Mouse (Mus musculus) adrenal gland, postnatal 36 days (tissue): ENCODE measurements around the gene Ccdc152. TPM values are rescaled to one million over a fixed set of nuclear protein-coding genes. Genes with fewer than 3 reads are reported as not detected.
A peak's percentile ranks its signal among the peaks of the same experiment; 100 is the strongest.
"Not testable (repeated sequence)": the region's sequence is repeated elsewhere in the genome, so short reads cannot be mapped to it uniquely, and the experiment has no call there.

Source experiments
- DNase-seq, 2 experiments: peaks; one replicate each; pipeline ENCODE4 v3.0.0; 2021; ENCODE audit warnings: mixed read lengths in 1 of 2
- total RNA-seq, 2 experiments: library from RNA; stranded (reverse); gene quantifications; 2 replicates each; pipeline ENCODE4 v1.2.3; 2021

The Ccdc152 gene
- total RNA-seq, 2 experiments from 2014 or later = not detected

DNA sequence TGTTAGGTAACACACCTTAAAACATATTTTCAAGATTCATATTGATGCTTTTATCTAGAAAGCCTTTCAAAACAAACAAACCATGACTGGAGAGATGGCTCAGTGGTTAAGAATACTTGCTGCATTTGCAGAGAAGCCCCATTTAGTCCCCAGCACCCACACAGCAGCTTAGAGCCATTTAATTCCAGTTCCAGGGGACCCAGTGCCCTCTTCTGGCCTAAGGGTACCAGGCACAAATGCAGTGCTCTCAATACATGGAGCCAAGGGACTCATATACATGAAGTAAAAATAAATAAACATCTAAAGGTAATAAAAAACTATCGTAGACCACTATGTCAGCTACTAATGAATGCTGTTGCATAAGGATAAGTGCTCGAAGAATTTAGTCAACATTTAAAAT lies 25.9 kb downstream of the Ccdc152 start:
- peak in 1 of 2 experiments; percentile 21 for DNase-seq

DNA sequence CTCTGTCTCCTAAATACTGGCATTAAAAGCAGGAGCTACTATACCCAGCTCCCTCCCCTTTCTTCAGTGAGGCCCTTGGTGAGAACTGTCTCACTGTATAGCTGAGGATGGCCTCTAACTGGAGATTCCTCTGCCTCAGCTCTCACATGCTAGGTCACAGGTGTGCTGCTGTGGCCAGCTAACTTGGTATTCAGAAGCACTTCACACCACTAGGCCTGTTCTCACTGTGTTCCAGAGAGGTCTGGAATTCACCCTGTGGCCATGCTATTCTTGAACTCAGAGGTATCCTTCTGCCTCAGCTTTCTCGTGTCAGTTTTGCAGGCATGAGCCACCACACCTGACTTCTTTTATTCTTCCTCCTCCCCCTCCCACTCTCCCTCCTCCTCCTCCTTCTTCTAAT lies 30.1 kb downstream of the Ccdc152 start:
- no peak for DNase-seq

DNA sequence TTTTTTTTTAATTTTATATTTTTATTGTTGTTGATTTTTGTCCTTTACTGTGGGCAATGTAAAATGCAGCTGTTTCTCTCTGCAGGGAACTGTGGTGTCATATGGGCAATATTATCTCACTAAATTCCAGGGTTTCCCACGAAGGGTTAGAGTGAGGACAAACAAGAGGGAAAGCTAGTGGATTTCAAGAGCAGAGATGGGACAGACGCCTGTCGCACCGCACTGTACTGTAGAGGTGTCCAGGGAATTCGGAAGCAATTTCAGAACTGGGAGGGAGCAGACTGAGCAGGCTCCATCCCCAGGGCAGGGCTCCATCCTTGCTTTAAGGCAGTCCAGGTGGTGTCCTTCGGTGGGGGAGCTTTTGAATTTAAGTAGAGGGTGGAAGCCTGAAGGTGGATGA lies 32.1 kb downstream of the Ccdc152 start:
- DNase-seq = peak in 1 of 2 experiments; percentile 39

DNA sequence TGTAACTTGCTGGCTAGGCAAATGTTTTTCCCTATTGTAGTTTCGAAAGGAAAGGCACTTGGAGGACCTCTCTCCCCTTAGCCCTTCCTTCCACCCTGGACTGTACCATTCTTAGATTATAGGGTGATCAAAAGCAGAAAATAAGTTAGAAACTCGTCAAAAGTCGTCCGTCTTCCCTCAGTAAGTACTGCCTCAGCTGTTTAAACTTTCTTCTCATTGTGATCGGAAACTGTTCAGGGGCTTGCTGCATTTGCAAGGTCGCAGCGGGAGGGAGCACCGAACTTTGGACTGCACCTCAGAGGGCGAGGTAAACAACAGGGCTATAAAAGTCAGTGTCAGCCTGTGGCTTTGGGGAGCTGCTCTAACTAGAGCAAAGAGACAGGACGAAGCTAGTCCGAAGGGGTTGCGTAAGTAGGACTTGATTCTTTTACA lies 32.7 kb downstream of the Ccdc152 start:
- DNase-seq = peak; percentile 79

DNA sequence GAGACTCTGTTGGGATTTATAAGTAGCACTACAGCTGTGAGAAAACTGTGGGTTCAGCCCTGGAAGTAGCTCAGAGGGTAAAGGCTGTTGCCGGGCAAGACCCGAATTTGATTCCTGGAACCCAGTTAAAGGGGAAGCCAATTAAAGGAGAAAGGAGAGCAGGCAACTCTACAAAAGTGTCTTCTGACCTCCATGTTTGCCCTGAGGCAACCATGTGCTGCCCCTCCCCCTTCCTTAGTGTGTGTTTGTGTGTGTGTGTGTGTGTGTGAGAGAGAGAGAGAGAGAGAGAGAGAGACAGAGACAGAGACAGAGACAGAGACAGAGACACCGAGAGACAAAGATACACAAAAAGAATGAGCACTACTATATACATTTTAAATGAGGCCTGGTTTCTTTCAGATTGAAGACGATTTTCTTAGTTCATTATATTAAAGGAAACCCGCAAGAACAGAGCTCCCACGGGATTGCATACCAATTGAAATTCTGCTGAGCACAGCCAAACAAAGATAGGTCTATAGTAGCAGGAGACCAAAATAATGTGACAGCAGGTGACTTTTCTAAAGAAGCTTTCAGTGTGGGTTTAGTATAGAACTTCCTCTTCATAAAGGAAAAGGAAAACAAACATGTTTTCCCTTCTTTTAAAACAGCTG lies 33.2 kb downstream of the Ccdc152 start:
- DNase-seq = peak in 1 of 2 experiments; percentile 26

DNA sequence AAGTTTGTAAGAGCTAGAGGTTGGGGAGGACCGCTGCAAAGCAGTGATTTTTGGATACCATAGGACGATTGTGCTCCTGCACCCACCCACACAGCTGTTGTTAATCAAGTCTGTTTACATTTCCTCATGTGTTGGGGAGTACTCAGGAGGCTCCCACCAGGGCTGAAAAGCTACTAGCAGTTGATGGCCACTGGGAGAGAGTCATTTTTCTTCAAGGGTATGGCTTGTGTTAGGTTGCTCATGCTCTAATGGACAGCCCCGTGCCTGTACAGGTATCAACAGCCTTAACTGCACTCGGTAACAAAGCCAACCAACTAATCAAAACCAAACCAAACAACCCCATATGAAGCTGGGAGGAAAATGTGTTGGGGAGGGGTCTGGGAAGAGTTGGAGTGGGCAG lies 33.8 kb downstream of the Ccdc152 start:
- no peak for DNase-seq

DNA sequence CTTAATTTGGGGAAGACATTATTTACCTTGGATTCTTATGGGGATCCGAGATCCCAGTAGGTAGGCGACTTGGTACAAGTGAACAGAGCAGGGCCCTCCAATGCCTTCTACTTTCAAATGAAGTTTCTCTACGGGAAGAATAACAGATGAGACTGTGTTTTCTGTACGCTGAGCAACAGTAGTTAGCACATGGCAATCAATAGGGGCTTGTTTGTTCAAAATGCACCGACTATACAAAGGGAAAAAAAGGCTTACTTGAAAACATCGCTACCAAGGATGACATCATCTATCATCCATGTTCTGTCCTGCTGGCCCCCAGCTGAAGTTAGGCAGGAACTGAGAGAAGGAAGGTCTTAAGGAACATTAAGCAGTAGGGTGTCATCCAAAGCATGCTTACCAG lies 35.1 kb downstream of the Ccdc152 start, which contains the start of gene Selenop:
TSS of gene Selenop (plus strand) at position 301 of the 400 bp plus-strand sequence.
- no peak for DNase-seq

DNA sequence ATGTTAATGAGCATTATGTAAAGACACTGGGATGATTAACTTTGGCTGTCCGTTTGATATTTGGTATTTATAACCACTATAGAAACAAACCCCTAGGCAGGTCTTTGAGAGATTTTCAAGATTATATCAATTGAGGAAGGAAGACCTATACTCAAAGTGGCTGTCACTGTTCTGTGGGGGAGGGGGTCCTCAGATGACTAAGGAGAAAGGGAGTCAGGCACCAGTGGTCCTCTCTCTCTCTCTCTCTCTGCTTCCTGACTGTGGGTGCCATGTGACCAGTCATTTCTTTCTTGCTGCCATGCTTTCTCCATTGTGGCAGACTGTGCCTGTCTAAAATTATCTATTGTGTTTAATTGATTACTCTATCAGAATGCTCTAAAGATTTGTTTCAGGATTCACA lies 38.5 kb downstream of the Ccdc152 start:
- no peak for DNase-seq

DNA sequence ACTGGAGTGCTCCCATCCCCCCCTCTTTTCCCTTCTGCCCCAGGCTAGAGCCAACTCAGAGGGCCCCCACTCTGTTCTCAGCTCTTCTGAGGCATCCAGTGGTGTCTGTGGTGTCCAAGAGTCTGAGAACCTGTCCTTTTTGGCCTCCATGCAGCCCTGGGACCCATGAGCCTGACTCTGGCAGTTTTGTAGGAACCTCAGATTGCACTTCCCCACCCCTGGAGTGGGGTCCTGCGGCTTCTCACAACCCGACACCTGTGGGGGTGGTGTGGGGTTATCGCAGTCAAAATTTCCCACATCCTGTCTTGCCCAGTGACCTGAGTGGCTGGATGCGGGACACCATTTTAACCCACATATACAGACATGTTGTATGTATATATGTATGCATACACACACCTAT lies 39.0 kb downstream of the Ccdc152 start:
- DNase-seq = no peak

DNA sequence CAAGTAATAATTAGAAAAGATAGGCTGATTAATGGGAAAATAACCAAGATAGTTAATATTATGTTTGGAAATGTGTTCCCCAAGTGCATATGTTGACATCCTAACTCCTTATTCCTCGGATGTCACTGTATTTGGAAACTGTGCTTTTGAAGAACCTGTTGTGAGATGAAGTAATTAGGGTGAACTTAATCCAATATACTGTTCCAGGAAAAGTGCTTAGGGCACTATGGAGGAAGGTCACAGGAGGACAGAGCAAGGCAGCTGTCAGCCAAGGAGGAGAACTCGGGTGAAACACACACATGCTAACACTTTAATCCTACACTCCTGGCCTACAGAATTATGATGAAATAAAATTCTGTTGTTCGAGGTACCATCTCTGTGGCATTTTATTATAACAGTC lies 40.4 kb downstream of the Ccdc152 start:
- DNase-seq = no peak

DNA sequence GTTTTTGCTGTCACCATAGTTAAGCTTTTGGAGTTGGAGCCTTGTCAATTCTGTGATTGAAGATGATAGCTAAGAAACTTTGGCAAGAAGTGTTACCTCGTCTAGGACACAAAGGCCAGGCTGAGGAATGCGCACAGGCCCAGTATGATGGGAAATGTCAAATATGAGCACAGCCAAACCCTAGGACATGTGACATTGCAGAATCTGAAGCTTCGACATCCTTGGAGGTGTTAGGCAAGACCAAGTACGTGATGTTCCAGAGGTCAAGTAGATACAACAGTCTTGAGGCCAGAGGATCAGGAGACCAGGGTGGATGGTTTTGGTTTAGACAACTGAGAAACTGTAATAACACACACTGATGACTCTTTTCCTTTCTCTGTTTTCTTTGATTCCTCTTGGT lies 43.0 kb downstream of the Ccdc152 start:
- no peak for DNase-seq

DNA sequence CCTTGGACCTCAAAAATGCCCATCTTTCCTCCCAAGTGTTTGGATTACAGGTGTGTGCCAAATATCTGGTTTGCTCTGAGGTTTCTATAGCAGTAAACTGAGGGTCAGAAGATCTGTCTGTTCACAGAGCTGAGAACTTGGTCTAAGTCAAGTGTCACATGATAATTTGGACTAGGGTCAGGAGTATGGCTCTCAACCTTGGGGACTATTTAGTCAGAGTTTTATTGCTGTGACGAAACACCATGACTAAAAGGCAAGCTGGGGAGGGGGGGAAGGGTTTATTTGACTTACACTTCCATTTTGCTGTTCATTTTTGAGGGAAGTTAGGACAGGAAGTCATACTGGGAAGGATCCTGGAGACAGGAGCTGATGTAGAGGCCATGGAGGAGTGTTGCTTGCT lies 44.3 kb downstream of the Ccdc152 start:
- DNase-seq = no peak

DNA sequence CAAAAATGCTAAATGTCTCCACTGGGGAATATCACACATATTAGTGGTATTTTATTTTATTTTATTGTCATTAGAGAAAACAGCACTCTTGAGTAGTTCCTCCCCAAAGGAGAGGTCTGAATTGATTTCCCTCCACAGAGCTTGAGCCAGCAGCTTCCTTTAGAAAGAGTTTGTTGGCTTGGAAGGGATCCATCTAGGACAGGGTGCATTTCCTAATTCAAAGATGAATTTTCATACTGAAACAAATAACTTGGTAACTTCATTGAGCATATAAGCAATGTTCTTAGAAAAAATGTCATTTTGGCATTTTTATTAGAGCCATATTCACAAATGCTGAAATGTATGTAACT lies 51.6 kb downstream of the Ccdc152 start:
- DNase-seq = no peak

DNA sequence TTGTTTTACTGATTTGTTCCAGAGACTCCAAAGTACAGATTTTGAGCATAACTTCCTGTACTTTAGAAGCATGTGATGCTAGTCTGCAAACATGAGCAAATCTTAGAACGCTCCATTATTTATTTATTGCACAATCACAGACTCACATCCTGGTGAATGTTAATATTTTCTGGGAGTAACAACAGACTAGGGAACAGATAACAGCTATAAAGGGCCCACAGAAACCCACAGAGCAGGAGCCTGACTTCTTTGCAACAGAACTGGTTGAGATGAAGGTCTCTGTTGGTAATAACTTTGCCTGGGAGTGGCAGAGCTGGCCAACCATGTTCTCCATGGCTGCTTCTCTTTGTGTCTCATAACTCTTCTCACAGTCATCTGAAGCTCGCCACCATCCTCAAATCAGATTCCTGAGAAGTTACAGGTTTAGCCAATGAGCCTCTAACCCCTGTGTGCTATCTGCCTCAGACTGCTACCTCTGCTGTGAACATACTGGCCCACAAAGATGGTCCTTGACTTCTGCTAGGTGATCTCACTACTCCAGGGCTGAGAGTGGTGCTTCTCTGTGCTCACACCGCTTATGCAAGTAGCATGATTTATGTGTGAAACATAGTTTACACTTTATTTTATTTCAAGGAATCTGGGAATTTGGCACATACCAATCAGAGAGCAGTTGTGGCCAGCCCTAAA lies 52.2 kb downstream of the Ccdc152 start:
- DNase-seq = no peak

DNA sequence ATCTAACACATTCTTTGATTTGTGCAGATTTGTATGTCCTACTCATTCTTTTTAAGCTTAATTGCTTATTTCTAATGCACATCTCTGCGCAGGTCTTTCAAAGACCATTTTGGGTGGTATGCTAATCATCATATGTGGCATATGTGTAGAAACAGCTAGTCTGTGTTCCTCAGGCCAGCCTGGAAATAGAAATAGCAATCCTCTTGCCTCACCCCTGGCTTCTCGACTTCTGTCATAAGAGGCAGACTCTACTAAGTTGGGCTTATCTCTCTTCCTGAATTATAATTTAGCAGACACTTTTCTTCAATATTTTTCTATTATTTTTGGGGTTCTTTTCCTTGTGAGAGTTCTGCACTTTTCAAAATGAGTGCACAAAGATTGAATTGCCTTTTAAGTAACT lies 52.7 kb downstream of the Ccdc152 start:
- no peak for DNase-seq

DNA sequence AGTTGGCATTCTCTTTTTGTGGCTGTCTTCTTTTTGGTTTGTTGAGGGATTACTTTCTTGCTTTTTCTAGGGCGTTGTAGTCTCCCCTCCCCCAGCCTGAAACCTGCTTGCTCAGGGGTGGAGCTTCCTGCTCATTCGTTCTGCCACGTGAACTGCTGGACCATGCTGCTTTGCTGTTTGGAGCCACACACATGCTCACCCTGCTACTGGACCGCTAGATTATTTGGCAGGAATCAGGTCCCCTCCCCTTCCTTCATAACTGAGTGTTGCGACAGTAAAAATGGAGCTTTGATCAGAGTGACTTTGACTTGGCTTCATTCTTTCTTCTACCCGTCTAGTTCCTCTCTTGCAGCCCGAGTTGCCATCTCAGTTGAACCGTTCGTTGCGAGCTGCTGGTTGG lies 58.3 kb downstream of the Ccdc152 start:
- DNase-seq = not testable (repeated sequence)

DNA sequence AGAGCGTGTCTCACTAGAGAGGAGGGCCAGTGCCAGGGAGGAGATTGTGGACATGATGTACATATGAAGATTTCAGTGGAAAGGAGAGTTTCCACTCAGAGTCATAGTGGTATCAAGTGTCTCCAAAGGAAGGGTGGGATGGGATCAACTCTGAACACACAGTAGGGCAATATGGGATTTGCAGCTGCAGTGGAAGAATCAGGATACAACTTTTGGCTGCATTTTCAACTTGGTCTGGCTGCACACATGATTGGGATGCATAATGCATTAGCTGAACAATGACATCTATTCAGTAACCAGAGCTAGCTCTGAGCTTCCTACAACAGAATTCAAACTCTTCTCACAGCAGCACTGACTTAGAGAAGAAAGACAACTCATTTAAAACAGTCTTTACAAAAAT lies 65.4 kb downstream of the Ccdc152 start:
- no peak for DNase-seq

DNA sequence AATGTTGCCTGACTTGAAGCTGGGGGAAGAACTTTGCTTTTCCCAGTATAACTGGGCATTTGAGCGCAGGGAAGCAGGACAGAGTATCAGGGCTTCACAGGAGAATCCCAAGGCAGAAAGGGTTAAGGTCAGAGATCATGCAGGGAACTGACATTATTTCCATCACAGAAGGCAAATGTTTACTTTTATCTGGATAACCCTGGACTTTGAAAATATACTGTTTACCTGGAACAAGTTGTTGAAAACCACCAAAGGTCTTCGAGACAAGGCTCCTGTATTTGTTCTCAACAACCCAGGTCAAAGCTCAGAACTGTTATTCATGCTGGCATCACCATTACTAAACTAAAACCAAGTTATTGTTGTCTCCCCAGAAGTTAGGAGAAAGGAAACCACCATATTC lies 67.0 kb downstream of the Ccdc152 start:
- DNase-seq = no peak

DNA sequence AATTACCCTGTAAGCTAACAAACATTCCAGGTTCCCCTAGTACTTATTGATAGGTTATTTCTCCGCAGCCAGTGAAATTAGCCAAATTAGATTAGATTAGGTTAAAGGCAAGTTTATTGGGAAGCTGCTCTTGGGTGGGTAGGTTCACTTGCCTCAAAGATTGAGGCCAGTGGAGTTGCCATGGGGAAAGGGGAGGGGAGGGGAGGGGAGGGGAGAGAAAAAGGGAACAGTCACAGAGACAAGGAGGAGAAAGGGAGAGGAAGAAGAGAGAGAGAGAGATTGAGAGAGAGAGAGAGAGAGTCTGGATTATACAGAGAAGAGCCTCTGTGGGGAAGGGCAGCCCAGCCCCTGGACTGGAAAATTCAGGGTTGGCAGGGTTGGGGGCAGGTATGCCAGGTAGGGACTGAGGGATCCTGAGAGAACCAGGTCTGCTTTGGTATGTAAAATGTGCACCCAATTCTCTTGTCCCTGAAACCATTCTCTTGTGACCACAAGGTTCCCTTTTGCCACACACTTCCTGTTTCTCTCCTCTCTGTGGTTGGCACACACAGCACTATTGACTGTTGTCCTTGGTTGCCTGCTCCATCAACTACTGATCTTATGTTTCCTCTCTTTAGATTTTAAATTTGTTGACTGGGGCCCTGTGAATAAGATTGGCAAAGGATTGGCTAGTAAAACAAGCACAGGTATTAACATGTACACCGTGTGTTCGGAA lies 69.3 kb downstream of the Ccdc152 start:
- DNase-seq = no peak

DNA sequence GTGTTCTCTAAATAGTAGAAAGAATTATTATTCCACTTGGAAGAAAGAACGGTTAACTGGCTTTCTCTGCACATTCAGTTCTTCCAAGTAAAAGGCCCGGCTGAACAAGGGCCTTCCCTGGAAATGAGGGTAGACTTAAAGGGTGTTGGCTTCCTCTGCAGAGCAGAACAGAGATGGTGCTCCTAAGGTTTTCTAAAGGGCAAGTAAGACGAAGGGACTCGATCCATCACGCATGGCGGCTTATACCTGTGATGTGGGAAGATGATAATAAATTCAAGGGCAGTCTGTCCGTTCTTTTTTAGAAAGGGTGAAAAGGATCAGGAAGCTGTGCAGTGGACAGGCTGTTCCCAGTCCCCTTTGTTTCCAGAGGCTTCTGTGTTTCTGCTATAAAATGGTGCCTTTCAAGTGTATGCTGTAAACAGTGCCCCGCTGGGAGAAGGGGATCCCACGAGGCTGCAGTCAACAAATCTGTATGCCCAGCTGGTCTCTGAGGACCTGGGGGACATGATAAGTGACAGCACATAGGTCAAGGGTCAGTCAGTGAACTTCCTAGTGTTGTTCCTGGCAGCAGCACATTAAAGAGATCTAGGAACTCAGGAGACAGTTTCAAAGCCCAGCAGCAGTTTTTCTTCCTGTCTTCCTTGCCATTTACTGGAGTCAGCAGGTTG lies 71.0 kb downstream of the Ccdc152 start:
- peak; percentile 23 to 46 for DNase-seq

DNA sequence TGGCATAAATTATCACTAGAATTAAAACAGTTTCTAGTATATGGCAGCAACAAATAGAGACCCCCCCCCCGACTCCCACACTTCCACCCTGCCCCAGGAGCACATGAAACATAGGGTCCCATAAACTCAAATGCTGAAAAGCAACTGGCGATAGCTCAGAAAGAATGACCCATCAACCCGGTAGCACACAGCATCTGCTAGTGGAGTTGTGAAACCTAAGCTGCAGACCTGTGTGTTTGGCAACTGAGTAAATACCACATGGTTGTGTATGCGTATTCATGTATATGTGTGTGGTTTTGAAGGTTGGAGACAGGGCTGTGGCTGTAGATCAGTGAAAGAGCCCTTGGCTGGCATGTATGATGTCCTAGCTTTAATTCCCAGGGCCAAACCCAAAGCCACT lies 72.3 kb downstream of the Ccdc152 start:
- no peak for DNase-seq
